Mouse (Mus musculus): ENCODE data around the gene Mgl2.
"Not testable (repeated sequence)": the region's sequence is repeated elsewhere in the genome, so short reads cannot be mapped to it uniquely, and the experiment has no call there.

The Mgl2 gene

GRCm38 (mm10) chr11:70129926-70130379 lies at the start of gene Mgl2:
TSS of gene Mgl2 (plus strand) at chr11:70130329.
- DNase-seq: peak; percentile 27

- DNase-seq: no peak
Measured at GRCm38 (mm10) chr11:70080803-70081590, 49.1 kb upstream of the Mgl2 start.

GRCm38 (mm10) chr11:70084563-70084962 lies 45.6 kb upstream of the Mgl2 start:
- DNase-seq: peak; percentile 44

GRCm38 (mm10) chr11:70091986-70092783 lies 37.9 kb upstream of the Mgl2 start, which contains the start of gene Asgr2:
TSS of gene Asgr2 (plus strand) at chr11:70092644.
- DNase-seq: peak; percentile 68

- no peak for DNase-seq
Measured at GRCm38 (mm10) chr11:70097396-70097795, 32.7 kb upstream of the Mgl2 start.

GRCm38 (mm10) chr11:70099102-70099501 lies 31.0 kb upstream of the Mgl2 start:
- DNase-seq: no peak

- DNase-seq: no peak
Measured at GRCm38 (mm10) chr11:70099809-70100208, 30.3 kb upstream of the Mgl2 start.

GRCm38 (mm10) chr11:70103701-70104315 lies 26.3 kb upstream of the Mgl2 start:
- DNase-seq: no peak

GRCm38 (mm10) chr11:70107085-70107484 lies 23.0 kb upstream of the Mgl2 start:
- DNase-seq: no peak

- peak; percentile 55 for DNase-seq
Measured at GRCm38 (mm10) chr11:70110146-70110545, 20.0 kb upstream of the Mgl2 start.

- peak; percentile 31 for DNase-seq
Measured at GRCm38 (mm10) chr11:70114562-70114961, 15.6 kb upstream of the Mgl2 start.

- no peak for DNase-seq
Measured at GRCm38 (mm10) chr11:70115901-70116300, 14.2 kb upstream of the Mgl2 start.

GRCm38 (mm10) chr11:70135001-70135400 lies 4.9 kb downstream of the Mgl2 start:
- DNase-seq: not testable (repeated sequence)

GRCm38 (mm10) chr11:70135925-70136324 lies 5.8 kb downstream of the Mgl2 start:
- peak; percentile 12 for DNase-seq

GRCm38 (mm10) chr11:70139171-70139570 lies 9.0 kb downstream of the Mgl2 start:
- no peak for DNase-seq

GRCm38 (mm10) chr11:70151072-70151471 lies 20.9 kb downstream of the Mgl2 start:
- peak; percentile 60 for DNase-seq

- DNase-seq: not testable (repeated sequence)
Measured at GRCm38 (mm10) chr11:70155897-70156296, 25.8 kb downstream of the Mgl2 start, which contains the start of gene Clec10a. TSS of gene Clec10a (plus strand) at chr11:70156197.

GRCm38 (mm10) chr11:70162336-70162735 lies 32.2 kb downstream of the Mgl2 start:
- DNase-seq: peak; percentile 58

GRCm38 (mm10) chr11:70165972-70166921 lies 36.1 kb downstream of the Mgl2 start:
- DNase-seq: peak; percentile 42

GRCm38 (mm10) chr11:70168136-70168535 lies 38.0 kb downstream of the Mgl2 start:
- no peak for DNase-seq

- not testable (repeated sequence) for DNase-seq
Measured at GRCm38 (mm10) chr11:70169471-70169870, 39.3 kb downstream of the Mgl2 start.

- DNase-seq: no peak
Measured at GRCm38 (mm10) chr11:70170291-70170690, 40.2 kb downstream of the Mgl2 start.
